Mouse (Mus musculus): Measurements from ENCODE around the gene Rab9b. TPM values are rescaled to one million over a fixed set of nuclear protein-coding genes. Genes with fewer than 3 reads are reported as not detected.

The Rab9b gene
- polyA plus RNA-seq, 1 experiment: 12.9 TPM

GRCm38 (mm10) chrX:136819752-136820151, 48.8 kb downstream of the Rab9b start:
- no peak overlapping the region for H3K27ac ChIP-seq (ENCODE audit: insufficient read depth, low read length)
- no peak for DNase-seq
- 61% methylated on average over 6 of the region's 6 CpGs for WGBS
- TF ChIP-seq POLR2A (IDR thresholded peaks at IDR 0.05; ENCODE audit: borderline replicate concordance, insufficient read depth, low read length) (no peak), CTCF (IDR thresholded peaks at IDR 0.05; ENCODE audit: borderline replicate concordance, insufficient read depth, low read depth, low read length) (no peak)
- no peak overlapping the region for H3K4me3 ChIP-seq (replicated peaks; ENCODE audit: insufficient read depth, low read depth, low read length)
- no peaks in the 10 kb centered on the region for H3K27me3 ChIP-seq (ENCODE audit: control insufficient read depth, insufficient read depth, low read length)
- H3K4me1 ChIP-seq (ENCODE audit: control insufficient read depth, insufficient read depth, low read length): no peaks in the 10 kb centered on the region

Other genes with a start within 250 kb of the Rab9b start
- 17.5 and 18.7 TPM in 2 replicates for gene Tceal1, start 160.8 kb downstream of the Rab9b start, polyA plus RNA-seq (2012; rRNA removed)
- 223 and 236 TPM in 2 replicates for gene Morf4l2, start 125.1 kb downstream of the Rab9b start, polyA plus RNA-seq (2012; rRNA removed)
- 0.57 and 1.1 TPM in 2 replicates for gene Glra4, start 88.6 kb downstream of the Rab9b start, polyA plus RNA-seq (2012; rRNA removed)
- gene Plp1, start 46.1 kb downstream of the Rab9b start, polyA plus RNA-seq (2012; rRNA removed): 1,881 and 2,386 TPM in 2 replicates
- not detected in 2 replicates for gene H2bfm, start 58.6 kb upstream of the Rab9b start, polyA plus RNA-seq (2012; rRNA removed)
- 18.5 and 19.8 TPM in 2 replicates for gene Tmsb15b2, start 106.7 kb upstream of the Rab9b start, polyA plus RNA-seq (2012; rRNA removed)
- 6.4 and 7.7 TPM in 2 replicates for gene Tmsb15l, start 108.1 kb upstream of the Rab9b start, polyA plus RNA-seq (2012; rRNA removed)
- gene Tmsb15b1, start 108.1 kb upstream of the Rab9b start, polyA plus RNA-seq (2012; rRNA removed): 13.2 and 15.0 TPM in 2 replicates
- 219 and 227 TPM in 2 replicates for gene Zcchc18, start 124.4 kb upstream of the Rab9b start, polyA plus RNA-seq (2012; rRNA removed)
- 15.9 and 17.3 TPM in 2 replicates for gene Slc25a53, start 169.5 kb upstream of the Rab9b start, polyA plus RNA-seq (2012; rRNA removed)
- gene Fam199x, start 180.8 kb upstream of the Rab9b start, polyA plus RNA-seq (2012; rRNA removed): 4.2 and 4.9 TPM in 2 replicates

All from cerebellum, adult 2 months (tissue).